In the genomic region with DNA sequence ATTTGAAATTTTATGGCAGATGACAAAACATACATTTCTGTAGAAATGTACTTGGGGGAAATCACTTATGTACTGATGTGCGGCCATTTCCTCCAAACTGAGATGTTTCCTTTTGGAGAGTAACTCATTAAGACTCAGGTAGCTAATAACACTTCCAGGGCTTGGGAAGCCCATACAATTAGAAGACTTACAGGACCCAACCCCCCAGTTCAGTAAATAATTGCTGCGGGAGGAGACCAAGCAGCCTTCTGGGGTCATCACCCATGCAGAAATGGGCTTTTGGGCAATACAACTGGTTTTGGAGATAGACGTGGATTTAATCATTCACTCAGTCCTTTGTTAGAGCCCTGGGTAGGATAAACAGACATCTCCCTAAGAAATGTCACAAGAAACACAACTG, we compare ENCODE assay signal across 40 mouse cellular contexts. TPM values are rescaled to one million over a fixed set of nuclear protein-coding genes. Genes with fewer than 3 reads are reported as not detected.
"Had no signal": no experiment of that assay in that cellular context is flagged by ENCODE, and none has a peak within 500 bp of the region (broad histone marks: within the 10 kb centered on the region; RNA-seq: fewer than 3 reads in every experiment).

No protein-coding gene starts in this region.

- H3K4me2 ChIP-seq: heart, embryonic 11.5 days; heart, embryonic 12.5 days; heart, embryonic 13.5 days; heart, embryonic 15.5 days; hindbrain, embryonic 12.5 days; hindbrain, embryonic 13.5 days; hindbrain, embryonic 14.5 days; hindbrain, embryonic 15.5 days; intestine, embryonic 15.5 days had no signal

- H3K9me3 ChIP-seq: heart, embryonic 10.5 days; heart, embryonic 15.5 days; hindbrain, embryonic 13.5 days; hindbrain, embryonic 15.5 days; intestine, embryonic 15.5 days had no signal

- H3K9ac ChIP-seq: heart, embryonic 12.5 days; heart, embryonic 13.5 days; heart, embryonic 15.5 days; hindbrain, embryonic 12.5 days; hindbrain, embryonic 13.5 days; hindbrain, embryonic 14.5 days; hindbrain, embryonic 15.5 days; intestine, embryonic 15.5 days had no signal

- DNase-seq: heart, postnatal 10 days; heart, postnatal 14 days; heart, postnatal 36 days; heart, postnatal 4 days; kidney, adult 11 months; kidney, adult 18-20 months; kidney, adult 2 months; kidney, adult 8-10 months; kidney, adult 9 months; kidney, postnatal 10 days; kidney, postnatal 14 days; kidney, postnatal 4 days; layer of hippocampus, adult 9-11 months; layer of hippocampus, postnatal 36 days had no signal

- H3K36me3 ChIP-seq: heart, embryonic 10.5 days; heart, embryonic 12.5 days; heart, embryonic 13.5 days; heart, embryonic 15.5 days; hindbrain, embryonic 10.5 days; hindbrain, embryonic 12.5 days; hindbrain, embryonic 13.5 days; hindbrain, embryonic 15.5 days; intestine, embryonic 15.5 days had no signal

- H3K4me3 ChIP-seq: heart, embryonic 10.5 days; heart, embryonic 12.5 days; heart, embryonic 13.5 days; heart, embryonic 15.5 days; hindbrain, embryonic 10.5 days; hindbrain, embryonic 12.5 days; hindbrain, embryonic 13.5 days; hindbrain, embryonic 15.5 days; intestine, embryonic 15.5 days; layer of hippocampus, adult 2 months; left cerebral cortex, adult 2 months had no signal

- H3K4me1 ChIP-seq: heart, embryonic 10.5 days; heart, embryonic 12.5 days; heart, embryonic 13.5 days; heart, embryonic 15.5 days; hindbrain, embryonic 10.5 days; hindbrain, embryonic 12.5 days; hindbrain, embryonic 13.5 days; hindbrain, embryonic 15.5 days; intestine, embryonic 15.5 days had no signal

- H3K27ac ChIP-seq: heart, embryonic 10.5 days; heart, embryonic 13.5 days; heart, embryonic 15.5 days; hindbrain, embryonic 10.5 days; hindbrain, embryonic 12.5 days; hindbrain, embryonic 13.5 days; hindbrain, embryonic 14.5 days; hindbrain, embryonic 15.5 days; hindbrain, postnatal 0 days; intestine, embryonic 15.5 days; kidney, postnatal 0 days; layer of hippocampus, adult 2 months; left cerebral cortex, adult 2 months had no signal

- H3K27me3 ChIP-seq: heart, embryonic 12.5 days; heart, embryonic 13.5 days; heart, embryonic 15.5 days; hindbrain, embryonic 12.5 days; hindbrain, embryonic 13.5 days; hindbrain, embryonic 15.5 days; intestine, embryonic 15.5 days had no signal

- ATAC-seq: hindbrain, embryonic 16.5 days; hindbrain, postnatal 0 days; inflammation-experienced regulatory T-cells, adult 6 months; intestine, embryonic 15.5 days; intestine, embryonic 16.5 days; intestine, postnatal 0 days had no signal

RNA-seq across cellular contexts. Expression of a gene that starts 22.8 kb away (rescaled TPM):
- polyA plus RNA-seq: heart, embryonic 13.5 days; heart, postnatal 0 days; inflammation-experienced regulatory T-cells, adult 6 months; intestine, embryonic 14.5 days; large intestine, adult 2 months had no signal

RNA-seq across cellular contexts. Expression of a gene that starts 48.8 kb away (rescaled TPM):
- polyA plus RNA-seq: heart, embryonic 10.5 days; heart, embryonic 11.5 days; heart, embryonic 12.5 days; heart, embryonic 13.5 days; heart, embryonic 14.5 days; heart, embryonic 15.5 days; heart, embryonic 16.5 days; heart, postnatal 0 days; hindbrain, embryonic 10.5 days; hindbrain, embryonic 11.5 days; hindbrain, embryonic 12.5 days; hindbrain, embryonic 13.5 days; hindbrain, embryonic 14.5 days; hindbrain, embryonic 15.5 days; hindbrain, embryonic 16.5 days; hindbrain, postnatal 0 days; inflammation-experienced regulatory T-cells, adult 6 months; intestine, embryonic 14.5 days; intestine, embryonic 15.5 days; intestine, embryonic 16.5 days; intestine, postnatal 0 days; kidney, adult 2 months; kidney, embryonic 14.5 days; kidney, postnatal 0 days; large intestine, adult 2 months had no signal
